Comparison of ENCODE assay signal across 9 mouse cellular contexts in the genomic region with DNA sequence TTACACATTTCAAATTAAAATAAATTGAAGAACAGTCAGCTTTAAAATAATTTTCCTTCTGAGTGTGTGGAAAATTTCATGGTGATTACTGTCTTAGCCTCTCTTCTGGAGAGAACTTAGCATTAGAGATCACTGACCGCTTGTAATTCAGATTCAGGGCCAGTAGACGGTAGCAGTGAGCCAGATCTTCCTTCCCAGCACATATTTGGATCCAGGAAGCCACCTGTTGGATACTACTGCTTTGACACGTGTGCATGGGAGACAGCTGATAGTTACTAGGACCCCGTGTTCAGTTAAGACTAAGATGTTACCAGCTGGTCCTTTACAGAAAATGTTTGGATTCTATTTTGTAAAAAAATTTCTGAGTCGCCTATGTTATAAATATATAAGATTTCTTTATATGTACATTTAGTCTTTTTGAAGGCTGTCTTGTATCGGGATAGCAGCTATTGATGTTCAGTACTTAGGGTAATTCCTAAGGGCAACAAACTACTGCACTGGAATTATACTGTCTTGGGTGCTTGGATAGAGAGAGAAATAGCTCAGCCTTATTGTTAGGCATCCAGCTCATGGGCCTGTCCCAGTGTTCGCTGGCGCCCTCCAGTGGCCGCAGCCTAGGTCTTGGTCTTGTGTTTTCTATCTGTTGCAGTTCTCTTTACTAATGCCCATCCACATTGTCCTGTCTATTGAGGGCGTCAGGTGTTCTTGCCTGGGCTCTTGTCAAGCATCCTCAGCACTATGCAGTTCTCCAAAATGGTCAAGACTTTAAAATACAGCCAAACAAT.
DNase-seq lines count a peak whose midpoint lies in the region; ATAC-seq and TF ChIP-seq lines count a peak whose summit lies in the region.
"Had no signal": no experiment of that assay in that cellular context is flagged by ENCODE, and none has a peak within 500 bp of the region (broad histone marks: within the 10 kb centered on the region; RNA-seq: fewer than 3 reads in every experiment).

No protein-coding gene starts in this region.

- H3K4me3 ChIP-seq in bone marrow, adult 2 months (replicated peaks; ENCODE audit: control insufficient read depth, low read depth, low read length), result no peak overlapping the region
- H3K4me3 ChIP-seq in heart, embryonic 13.5 days, result no peak overlapping the region
- H3K4me3 ChIP-seq in liver, embryonic 16.5 days (ENCODE audit: low read depth, low read length), result no peak overlapping the region
- H3K4me3 ChIP-seq: limb, embryonic 15.5 days had no signal

- no peaks in the 10 kb centered on the region for H3K4me1 ChIP-seq in bone marrow, adult 2 months (ENCODE audit: control insufficient read depth, insufficient read depth, low read length)
- H3K4me1 ChIP-seq in heart, embryonic 13.5 days, result no peaks in the 10 kb centered on the region
- no peaks in the 10 kb centered on the region for H3K4me1 ChIP-seq in liver, embryonic 16.5 days (ENCODE audit: control insufficient read depth, low read depth, low read length)
- H3K4me1 ChIP-seq: limb, embryonic 15.5 days had no signal

- peaks cover 86% of the 10 kb centered on the region for H3K36me3 ChIP-seq in heart, embryonic 13.5 days
- peaks cover 49% of the 10 kb centered on the region for H3K36me3 ChIP-seq in liver, embryonic 16.5 days (ENCODE audit: control insufficient read depth, insufficient read depth)

- no peak overlapping the region for H3K4me2 ChIP-seq in heart, embryonic 13.5 days
- no peak overlapping the region for H3K4me2 ChIP-seq in liver, embryonic 16.5 days (ENCODE audit: low read depth, low read length)
- H3K4me2 ChIP-seq: limb, embryonic 15.5 days had no signal

- ATAC-seq in erythroblast, adult 5-6 weeks (replicated peaks; ENCODE audit: low FRiP score, poor library complexity, severe bottlenecking), result peak; percentile 91
- ATAC-seq in heart, embryonic 13.5 days (ENCODE audit: extremely low read depth, insufficient number of reproducible peaks, low FRiP score, low TSS enrichment), result peak; percentile 58; the same call in 1 of the 2 replicates
- peak; percentile 64 for ATAC-seq in liver, embryonic 16.5 days (ENCODE audit: low read depth)
- ATAC-seq in neutrophil, adult 5-6 weeks (ENCODE audit: extremely low read depth, insufficient number of reproducible peaks, low FRiP score, poor library complexity, severe bottlenecking), result peak; percentile 83; the same call in 1 of the 2 replicates

- no peaks in the 10 kb centered on the region for H3K27me3 ChIP-seq in heart, embryonic 13.5 days (replicated peaks)
- no peaks in the 10 kb centered on the region for H3K27me3 ChIP-seq in liver, embryonic 16.5 days (ENCODE audit: control insufficient read depth, insufficient read depth, low read depth, low read length)
- H3K27me3 ChIP-seq: limb, embryonic 15.5 days had no signal

- H3K9ac ChIP-seq in heart, embryonic 13.5 days, result no peak overlapping the region
- H3K9ac ChIP-seq in liver, embryonic 16.5 days (ENCODE audit: low read depth, low read length), result no peak overlapping the region
- H3K9ac ChIP-seq: limb, embryonic 15.5 days had no signal

- H3K9me3 ChIP-seq in heart, embryonic 13.5 days, result no peaks in the 10 kb centered on the region
- no peaks in the 10 kb centered on the region for H3K9me3 ChIP-seq in liver, embryonic 16.5 days (replicated peaks; ENCODE audit: control insufficient read depth, low read length)
- H3K9me3 ChIP-seq: limb, embryonic 15.5 days had no signal

- WGBS in bone marrow, adult 2 months, result 39% methylated on average over 10 of the region's 10 CpGs
- WGBS in heart, embryonic 13.5 days, result 39% methylated on average over 10 of the region's 10 CpGs
- 38% methylated on average over 10 of the region's 10 CpGs for WGBS in liver, embryonic 16.5 days (ENCODE audit: insufficient replicate concordance)

- peak; percentile 93 for TF ChIP-seq CTCF in bone marrow, adult 2 months (IDR thresholded peaks at IDR 0.05; ENCODE audit: control insufficient read depth, insufficient read depth, low read length)

- TF ChIP-seq POLR2A in bone marrow, adult 2 months (IDR thresholded peaks at IDR 0.05; ENCODE audit: borderline replicate concordance, control insufficient read depth, low read depth, low read length), result no peak

- peak; percentile 68 to 85 for DNase-seq in CD8-positive naive resting alpha-beta T cell, adult 2 months (ENCODE audit: low read depth in 2 of 2, low spot score in 2 of 2)
- peak; percentile 91 to 92 for DNase-seq in kidney, postnatal 4 days
- peak; percentile 56 for DNase-seq in testis, postnatal 14 days (ENCODE audit: low spot score)

- H3K27ac ChIP-seq in bone marrow, adult 2 months (ENCODE audit: control insufficient read depth, insufficient read depth, low read depth, low read length, poor library complexity), result no peak overlapping the region
- no peak overlapping the region for H3K27ac ChIP-seq in heart, embryonic 13.5 days (replicated peaks)
- no peak overlapping the region for H3K27ac ChIP-seq in liver, embryonic 16.5 days (ENCODE audit: low read length)
- H3K27ac ChIP-seq: limb, embryonic 15.5 days had no signal
